Mouse (Mus musculus) adrenal gland, postnatal 36 days (tissue): ENCODE data around the gene Igtp. TPM values are rescaled to one million over a fixed set of nuclear protein-coding genes. Genes with fewer than 3 reads are reported as not detected.
"Not testable (repeated sequence)": the region's sequence is repeated elsewhere in the genome, so short reads cannot be mapped to it uniquely, and the experiment has no call there.

Source experiments
- DNase-seq, 2 experiments: peaks; one replicate each; pipeline ENCODE4 v3.0.0; 2021; ENCODE audit warnings: mixed read lengths in 1 of 2
- total RNA-seq, 2 experiments: library from RNA; stranded (reverse); gene quantifications; 2 replicates each; pipeline ENCODE4 v1.2.3; 2021

The Igtp gene
- total RNA-seq, 2 experiments from 2014 or later, result 12.8 to 18.9 TPM

- no peak for DNase-seq
Measured at GRCm38 (mm10) chr11:58213673-58214342, 14.5 kb downstream of the Igtp start.

DNA sequence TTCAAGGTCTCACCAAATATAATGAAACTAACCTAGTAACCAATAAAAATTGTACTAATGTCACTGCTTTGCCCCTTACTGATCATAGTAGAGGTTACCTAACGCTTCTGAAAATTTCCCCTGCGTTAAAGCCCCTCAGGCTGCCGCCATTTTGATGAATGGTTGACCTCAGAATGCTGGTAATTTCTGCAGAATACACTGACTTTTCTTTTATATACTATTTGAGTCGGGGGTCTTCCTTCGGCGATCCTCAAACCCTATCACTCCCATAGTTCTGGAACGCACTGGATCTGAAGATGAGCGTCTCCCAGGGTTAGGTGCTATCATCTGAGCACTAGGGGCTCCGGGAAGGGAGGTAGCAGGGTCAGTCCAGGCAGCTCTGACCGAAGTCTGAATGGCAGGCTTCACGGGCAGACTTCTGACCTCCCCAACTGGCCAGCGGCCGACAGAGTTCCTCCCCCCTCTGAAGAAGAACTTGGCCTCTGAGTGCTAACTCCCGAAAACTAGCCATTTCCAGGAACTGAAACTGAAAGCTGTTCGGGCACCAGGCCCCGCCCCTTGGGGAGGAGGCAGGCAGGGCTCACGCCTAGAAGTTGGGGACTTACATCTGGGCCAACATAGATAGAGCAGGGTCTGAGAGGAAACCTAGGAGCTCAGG lies 15.2 kb downstream of the Igtp start:
- DNase-seq, result peak; percentile 91 to 95

DNA sequence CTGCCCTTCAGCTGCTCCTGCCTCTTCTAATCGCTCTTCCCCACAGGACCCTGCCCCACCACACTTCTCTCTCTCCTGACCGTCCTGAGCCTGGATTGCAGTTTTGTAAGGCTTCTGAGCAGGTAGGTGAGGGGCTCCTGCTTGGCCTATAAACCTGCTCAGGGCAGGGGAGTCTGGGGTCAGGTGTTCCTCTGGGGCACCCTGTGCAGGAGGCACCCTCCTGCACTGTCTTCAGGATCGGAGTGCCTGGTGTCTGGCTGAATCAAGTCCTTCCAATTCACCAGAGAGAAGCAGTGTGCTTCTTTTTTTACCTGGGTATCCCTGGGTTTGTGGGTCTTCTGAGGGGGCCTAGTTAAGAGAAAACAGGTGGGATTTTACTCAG lies 15.7 kb downstream of the Igtp start:
- not testable (repeated sequence) for DNase-seq

- no peak for DNase-seq
Measured at GRCm38 (mm10) chr11:58215814-58216213, 16.5 kb downstream of the Igtp start.

DNA sequence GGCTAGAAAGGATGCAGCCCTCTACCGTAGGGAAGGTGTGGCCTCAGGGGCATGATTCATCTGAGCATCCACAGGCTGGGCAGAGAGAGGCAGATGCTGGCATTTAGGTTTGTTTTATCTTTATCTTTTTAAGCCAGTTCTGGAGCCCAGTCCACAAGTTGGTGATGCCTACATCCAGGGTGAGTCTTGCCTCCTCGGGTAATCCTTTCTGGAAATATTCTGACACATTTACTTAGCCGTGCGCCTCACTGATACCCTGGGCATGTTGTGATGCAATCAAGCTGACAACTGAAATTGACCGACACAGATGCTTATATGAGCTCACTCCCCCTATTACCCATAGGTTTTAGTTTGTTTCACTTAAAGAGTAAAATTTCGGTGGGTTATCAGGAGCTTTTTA lies 17.5 kb downstream of the Igtp start:
- no peak for DNase-seq

DNA sequence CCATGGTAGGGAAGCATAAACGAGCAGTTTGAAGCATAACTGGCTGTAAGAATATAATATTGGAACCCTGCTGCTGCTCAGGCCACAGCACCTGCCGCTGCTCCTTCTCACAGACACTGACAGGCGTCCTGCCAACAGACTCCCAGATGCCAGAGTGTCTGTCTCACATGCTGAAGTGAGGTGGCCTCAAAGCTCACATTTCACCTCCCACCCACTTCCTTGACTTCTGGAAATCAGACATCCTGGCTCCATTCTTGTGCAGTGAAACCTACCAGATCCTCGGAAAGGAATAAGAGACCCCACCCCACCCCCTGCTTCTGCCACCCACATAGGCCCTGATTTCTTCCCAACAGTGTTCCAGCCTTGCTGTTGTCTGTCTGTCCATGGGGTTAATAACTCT lies 24.4 kb downstream of the Igtp start:
- DNase-seq, result no peak

GRCm38 (mm10) chr11:58224313-58224712 lies 25.0 kb downstream of the Igtp start:
- DNase-seq, result peak in 1 of 2 experiments; percentile 44

DNA sequence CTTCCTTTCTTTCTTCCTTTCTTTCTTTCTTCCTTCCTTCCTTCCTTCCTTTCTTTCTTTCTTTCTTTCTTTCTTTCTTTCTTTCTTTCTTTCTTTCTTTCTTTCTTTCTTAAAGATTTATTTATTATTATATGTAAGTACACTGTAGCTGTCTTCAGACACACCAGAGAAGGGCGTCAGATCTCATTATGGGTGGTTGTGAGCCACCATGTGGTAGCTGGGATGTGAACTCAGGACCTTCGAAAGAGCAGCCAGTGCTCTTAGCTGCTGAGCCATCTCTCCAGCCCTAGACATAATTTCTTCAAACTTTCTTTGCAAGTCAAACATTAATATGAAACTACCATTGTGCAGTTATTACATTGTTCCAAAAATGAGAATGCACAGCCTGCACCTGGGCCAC lies 25.5 kb downstream of the Igtp start:
- DNase-seq, result not testable (repeated sequence)

DNA sequence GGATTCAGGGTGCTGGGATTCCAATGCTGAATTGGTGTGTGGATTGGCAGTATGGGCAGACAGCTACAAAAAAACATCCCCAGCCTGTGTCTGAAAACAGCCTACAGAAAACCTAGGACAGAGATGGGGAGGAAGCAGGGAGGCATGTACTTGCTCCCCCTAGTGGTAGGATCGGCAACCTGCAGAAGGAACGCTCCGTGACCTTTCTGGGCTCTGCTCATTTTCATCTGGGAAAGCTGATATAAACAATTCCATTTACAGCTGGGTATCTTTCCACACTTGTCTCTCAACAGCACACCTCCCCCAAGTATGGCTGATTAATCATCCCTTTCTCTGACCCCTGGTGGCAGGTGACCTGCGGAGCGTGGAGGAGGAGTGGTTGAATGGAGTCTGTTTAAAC lies 26.3 kb downstream of the Igtp start:
- peak; percentile 76 to 80 for DNase-seq

DNA sequence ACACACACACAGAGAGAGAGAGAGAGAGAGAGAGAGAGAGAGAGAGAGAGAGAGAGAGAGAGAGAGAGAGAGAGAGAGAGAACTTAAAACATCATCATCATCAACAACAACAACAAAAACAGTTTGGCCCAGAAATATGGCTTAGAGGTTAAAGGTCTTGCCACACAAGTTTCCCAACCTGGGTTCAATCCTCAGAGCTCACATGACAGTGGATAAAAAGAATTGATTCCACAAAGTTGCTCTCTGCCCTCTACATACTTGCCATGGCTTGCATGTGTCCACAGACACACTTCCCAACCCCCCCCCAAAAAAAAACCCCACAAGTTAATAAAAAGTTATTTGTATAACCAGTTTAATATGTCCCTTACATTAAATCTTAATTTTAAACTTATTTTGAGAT lies 27.1 kb downstream of the Igtp start:
- no peak for DNase-seq

DNA sequence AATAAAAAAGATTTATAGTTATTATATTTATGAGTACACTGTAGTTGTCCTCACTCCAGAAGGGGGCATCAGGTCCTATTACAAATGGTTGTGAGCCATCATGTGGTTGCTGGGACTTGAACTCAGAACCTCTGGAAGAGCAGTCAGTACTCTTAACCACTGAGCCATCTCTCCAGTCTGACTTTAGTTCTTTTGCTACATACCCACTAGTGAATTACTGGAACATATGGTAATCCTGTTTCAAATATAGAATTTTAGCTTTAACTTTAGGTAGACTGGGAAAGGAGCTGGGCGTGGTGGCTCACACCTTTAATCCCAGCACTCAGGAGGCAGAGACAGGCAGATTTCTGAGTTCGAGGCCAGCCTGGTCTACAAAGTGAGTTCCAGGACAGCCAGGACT lies 28.7 kb downstream of the Igtp start:
- DNase-seq, result not testable (repeated sequence)

DNA sequence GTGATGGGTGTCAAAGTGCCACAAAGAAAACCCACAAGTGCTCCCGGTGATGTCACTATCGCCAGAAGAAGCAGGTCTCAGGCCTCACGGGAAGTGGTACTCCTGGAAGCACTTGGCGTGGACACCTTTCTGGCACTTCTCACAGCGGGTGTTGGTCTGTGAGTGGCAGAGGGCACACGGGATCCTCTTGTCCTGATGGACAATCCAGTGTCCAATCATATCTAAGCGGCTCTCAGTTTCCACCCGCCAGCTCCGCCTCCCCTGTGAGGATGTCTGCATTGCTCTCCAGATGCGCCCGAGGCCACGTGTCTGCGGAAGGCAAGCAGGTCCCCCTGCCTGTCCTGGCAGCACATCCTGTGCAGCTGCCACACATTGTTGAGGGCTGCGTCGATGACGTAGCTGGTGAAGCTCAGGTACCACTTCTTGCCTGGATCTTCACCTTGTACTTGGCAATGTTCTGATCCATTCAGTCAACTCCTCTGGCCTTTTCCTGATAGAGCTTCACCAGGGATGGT lies 31.1 kb downstream of the Igtp start:
- no peak for DNase-seq

DNA sequence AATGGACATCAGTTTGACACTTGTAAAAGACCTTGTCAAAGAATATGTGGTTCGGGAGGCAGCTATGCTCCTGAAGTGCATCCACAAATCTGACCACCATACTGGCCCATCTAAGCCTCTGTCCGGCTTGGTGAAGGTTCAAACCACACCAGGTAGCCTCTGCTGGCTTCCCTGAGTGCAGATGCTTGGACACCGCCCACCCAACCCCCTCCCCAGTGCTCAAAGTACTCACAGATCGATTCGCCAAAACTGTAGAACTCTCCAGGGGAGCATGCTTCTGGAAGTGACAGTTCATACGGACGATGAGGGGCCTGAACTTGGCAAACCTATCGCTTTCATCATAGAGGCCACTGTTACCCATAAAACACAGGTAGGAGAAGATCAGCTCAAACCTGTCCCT lies 31.8 kb downstream of the Igtp start:
- no peak for DNase-seq

- not testable (repeated sequence) for DNase-seq
Measured at GRCm38 (mm10) chr11:58234551-58234950, 35.2 kb downstream of the Igtp start.

- DNase-seq, result peak; percentile 18 to 41
Measured at GRCm38 (mm10) chr11:58235152-58235551, 35.8 kb downstream of the Igtp start.

DNA sequence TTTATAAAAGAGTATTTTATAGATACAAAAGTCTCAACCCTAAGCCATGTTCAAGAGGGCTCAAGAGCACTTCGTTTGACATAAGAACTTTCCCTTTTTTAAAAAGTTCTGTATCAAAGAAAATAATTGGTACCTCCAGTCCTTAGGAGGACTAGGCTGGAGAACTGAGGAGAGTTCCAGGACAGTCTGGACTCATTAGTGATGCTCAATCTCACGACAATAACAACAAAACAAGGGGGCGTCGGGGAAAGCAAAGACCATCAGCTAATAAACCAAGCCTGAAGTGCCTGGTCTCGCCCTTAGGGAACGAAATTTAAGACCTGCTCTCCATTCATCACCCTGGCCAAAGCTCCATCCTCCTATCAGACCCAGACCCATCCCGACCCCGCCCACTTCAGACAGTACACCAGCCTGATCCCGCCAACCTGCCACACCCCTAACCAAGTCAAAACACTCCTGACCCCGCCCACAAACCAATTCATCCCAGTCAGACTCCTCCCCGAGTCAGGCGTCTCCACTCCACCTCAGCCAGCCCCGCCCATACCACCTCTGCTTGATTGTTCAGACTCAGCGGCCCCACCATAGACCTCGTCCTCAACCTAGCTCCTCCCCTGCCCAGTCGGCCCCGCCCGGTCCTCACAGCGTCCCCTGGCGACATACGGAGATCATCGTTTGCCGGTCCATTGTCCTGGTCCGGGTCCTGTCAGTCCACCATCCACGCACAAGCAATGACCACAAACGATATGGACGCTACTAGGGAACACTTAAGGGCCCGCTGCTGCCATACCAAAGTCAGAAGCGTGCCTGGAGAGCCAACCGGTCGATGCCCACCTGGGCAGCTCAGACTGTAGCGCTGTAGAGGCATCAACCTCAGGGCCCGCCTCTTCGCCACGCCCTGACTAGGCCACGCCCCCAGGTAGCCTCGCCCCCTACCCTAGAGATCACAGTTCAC lies 39.8 kb downstream of the Igtp start:
- DNase-seq, result peak; percentile 73 to 75

GRCm38 (mm10) chr11:58247294-58247693 lies 47.9 kb downstream of the Igtp start:
- DNase-seq, result no peak

GRCm38 (mm10) chr11:58249203-58249981 lies 50.0 kb downstream of the Igtp start:
- DNase-seq, result no peak

- DNase-seq, result no peak
Measured at GRCm38 (mm10) chr11:58250550-58250949, 51.2 kb downstream of the Igtp start.

DNA sequence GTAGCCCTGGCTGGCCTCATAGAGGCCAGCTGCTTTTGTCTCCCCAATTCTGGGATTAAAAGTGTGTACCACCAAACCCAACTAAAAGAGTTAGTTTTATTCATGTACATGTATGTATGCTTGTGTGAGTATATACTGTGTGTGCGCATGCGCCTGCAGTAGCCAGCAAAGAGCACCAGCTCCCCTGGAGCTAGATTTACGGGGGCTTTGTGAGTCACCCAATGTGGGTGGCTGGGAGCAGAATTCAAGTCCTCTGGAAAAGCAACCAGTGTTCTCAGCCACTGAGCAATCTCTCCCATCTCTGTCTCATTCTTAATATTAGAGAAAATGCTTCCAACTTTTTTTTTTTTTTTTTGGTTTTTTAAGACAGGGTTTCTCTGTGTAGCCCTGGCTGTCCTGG lies 55.1 kb downstream of the Igtp start:
- DNase-seq, result no peak
